Mouse (Mus musculus) right cerebral cortex, postnatal 4 days (tissue): ENCODE data around the gene Clic1.
A peak's percentile ranks its signal among the peaks of the same experiment; 100 is the strongest.
"Not testable (repeated sequence)": the region's sequence is repeated elsewhere in the genome, so short reads cannot be mapped to it uniquely, and the experiment has no call there.

Experiments used
- DNase-seq: peaks from one replicate; pipeline ENCODE4 v3.0.0-alpha.2; 2022

Gene Clic1

GRCm38 (mm10) chr17:35049561-35050016 is at the start of gene Clic1:
TSS of gene Clic1 (plus strand) at chr17:35049966.
- no peak for DNase-seq

GRCm38 (mm10) chr17:35000717-35001451 is 48.9 kb upstream of the Clic1 start, which contains the start of gene Vars:
TSS of gene Vars (plus strand) at chr17:35000987.
- peak; percentile 75 for DNase-seq

- DNase-seq = no peak
Observed at GRCm38 (mm10) chr17:35001452-35002152, 48.2 kb upstream of the Clic1 start.

GRCm38 (mm10) chr17:35002153-35002865 is 47.5 kb upstream of the Clic1 start:
- DNase-seq = no peak

GRCm38 (mm10) chr17:35003022-35003838 is 46.5 kb upstream of the Clic1 start:
- no peak for DNase-seq

GRCm38 (mm10) chr17:35004075-35004717 is 45.6 kb upstream of the Clic1 start:
- DNase-seq = no peak

- no peak for DNase-seq
Observed at GRCm38 (mm10) chr17:35005158-35005557, 44.6 kb upstream of the Clic1 start.

GRCm38 (mm10) chr17:35005902-35006301 is 43.9 kb upstream of the Clic1 start:
- not testable (repeated sequence) for DNase-seq

GRCm38 (mm10) chr17:35007387-35007991 is 42.3 kb upstream of the Clic1 start:
- no peak for DNase-seq

GRCm38 (mm10) chr17:35009586-35009985 is 40.2 kb upstream of the Clic1 start:
- no peak for DNase-seq

GRCm38 (mm10) chr17:35011440-35011839 is 38.3 kb upstream of the Clic1 start:
- no peak for DNase-seq

- DNase-seq = no peak
Observed at GRCm38 (mm10) chr17:35012430-35012829, 37.3 kb upstream of the Clic1 start.

- DNase-seq = no peak
Observed at GRCm38 (mm10) chr17:35013221-35013620, 36.5 kb upstream of the Clic1 start.

GRCm38 (mm10) chr17:35015296-35015695 is 34.5 kb upstream of the Clic1 start:
- DNase-seq = no peak

- DNase-seq = peak; percentile 44
Observed at GRCm38 (mm10) chr17:35016376-35016775, 33.4 kb upstream of the Clic1 start, which contains the start of gene Vwa7. TSS of gene Vwa7 (plus strand) at chr17:35016579.

GRCm38 (mm10) chr17:35016791-35017705 is 32.7 kb upstream of the Clic1 start:
- no peak for DNase-seq

- DNase-seq = no peak
Observed at GRCm38 (mm10) chr17:35017706-35018030, 32.1 kb upstream of the Clic1 start.

- no peak for DNase-seq
Observed at GRCm38 (mm10) chr17:35018171-35018570, 31.6 kb upstream of the Clic1 start.

- no peak for DNase-seq
Observed at GRCm38 (mm10) chr17:35019894-35020293, 29.9 kb upstream of the Clic1 start.

GRCm38 (mm10) chr17:35020551-35020950 is 29.2 kb upstream of the Clic1 start:
- DNase-seq = no peak
